Mouse (Mus musculus): ENCODE data around the gene Brpf3.

DNA sequence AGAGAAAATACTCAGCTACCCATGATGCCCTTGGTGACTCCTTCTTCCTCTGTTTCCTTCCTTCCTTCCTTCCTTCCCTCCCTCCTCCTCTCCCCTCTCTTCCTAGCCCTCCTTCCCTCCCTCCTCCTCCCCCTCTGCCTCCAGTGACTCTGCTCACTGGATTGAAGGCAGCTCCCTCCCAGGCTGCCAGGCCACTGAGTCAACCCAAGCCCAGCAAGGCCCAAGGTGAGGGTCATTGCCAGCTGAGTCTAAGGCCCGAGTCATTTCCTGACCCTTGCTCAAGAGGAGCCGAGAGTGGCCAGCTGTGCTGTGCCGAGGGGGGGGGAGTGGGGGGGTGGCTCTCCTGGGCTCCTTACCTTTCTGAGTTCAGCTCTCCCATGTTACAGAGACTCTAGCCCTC is 34.7 kb upstream of the Brpf3 start:
- TF ChIP-seq EP300 (IDR thresholded peaks at IDR 0.05; ENCODE audit: low read depth), result no peak
- TF ChIP-seq CTCF (IDR thresholded peaks at IDR 0.05; ENCODE audit: low read depth), result no peak

All from heart, postnatal 0 days (tissue).